Mouse (Mus musculus) lung, embryonic 16.5 days (tissue): ENCODE data around the gene Ccdc191. TPM values are rescaled to one million over a fixed set of nuclear protein-coding genes. Genes with fewer than 3 reads are reported as not detected.

ENCODE experiments used
- ATAC-seq: fragments of 200-750 bp; cut with Nextera tagmentation; 2 replicates; pipeline ENCODE4 v1.8.0; 2017; ENCODE audit warnings: low read depth, mild to moderate bottlenecking, moderate library complexity
- H3K27ac ChIP-seq: fragments of 300-500 bp; sonication (generic); 2 replicates; pipeline ENCODE4 v1.5.1; 2014; ENCODE audit warnings: mild to moderate bottlenecking, control low read depth, low read length
- H3K27me3 ChIP-seq: fragments of 300-500 bp; sonication (generic); 2 replicates; pipeline ENCODE4 v1.6.1; 2014; ENCODE audit warnings: low read depth, low read length, mixed read lengths; ENCODE audit not compliant: control insufficient read depth, insufficient read depth
- H3K36me3 ChIP-seq: fragments of 300-500 bp; sonication (generic); 2 replicates; pipeline ENCODE4 v1.6.1; 2014; ENCODE audit warnings: low read length; ENCODE audit not compliant: control insufficient read depth, insufficient read depth
- H3K4me1 ChIP-seq: fragments of 300-500 bp; sonication (generic); replicated peaks from 2 replicates; pipeline ENCODE4 v1.6.1; 2014; ENCODE audit warnings: low read length, mixed read lengths; ENCODE audit not compliant: control insufficient read depth, insufficient read depth
- H3K4me2 ChIP-seq: fragments of 300-500 bp; sonication (generic); 2 replicates; pipeline ENCODE4 v1.6.1; 2014; ENCODE audit warnings: low read depth, low read length, control low read depth
- H3K4me3 ChIP-seq: fragments of 300-500 bp; sonication (generic); 2 replicates; pipeline ENCODE4 v1.5.1; 2014; ENCODE audit warnings: mild to moderate bottlenecking, low read length, control low read depth
- H3K9ac ChIP-seq: fragments of 300-500 bp; sonication (generic); 2 replicates; pipeline ENCODE4 v1.6.1; 2014; ENCODE audit warnings: low read length, control low read depth
- H3K9me3 ChIP-seq: fragments of 300-500 bp; sonication (generic); 2 replicates; pipeline ENCODE4 v1.6.1; 2016; ENCODE audit warnings: low read length; ENCODE audit not compliant: control insufficient read depth
- WGBS: fragments of 180-500 bp; shearing (Covaris S2); extraction: QIAGEN DNeasy Blood & Tissue Kit; methylation state at CpG from one replicate; pipeline ENCODE4 v1.1.7; 2014; 5-methylcytosine and 5-hydroxymethylcytosine counted together
- polyA plus RNA-seq: library from polyadenylated mRNA; unstranded; fragments of >200 nt; fragmentation: Nextera tagmentation; extraction: Ambion mirVana; gene quantifications from 2 replicates; pipeline ENCODE4 v1.2.1, GENCODE M21; 2015

Ccdc191 gene
- polyA plus RNA-seq, 1 experiment from 2014 or later: 14.8 TPM

DNA sequence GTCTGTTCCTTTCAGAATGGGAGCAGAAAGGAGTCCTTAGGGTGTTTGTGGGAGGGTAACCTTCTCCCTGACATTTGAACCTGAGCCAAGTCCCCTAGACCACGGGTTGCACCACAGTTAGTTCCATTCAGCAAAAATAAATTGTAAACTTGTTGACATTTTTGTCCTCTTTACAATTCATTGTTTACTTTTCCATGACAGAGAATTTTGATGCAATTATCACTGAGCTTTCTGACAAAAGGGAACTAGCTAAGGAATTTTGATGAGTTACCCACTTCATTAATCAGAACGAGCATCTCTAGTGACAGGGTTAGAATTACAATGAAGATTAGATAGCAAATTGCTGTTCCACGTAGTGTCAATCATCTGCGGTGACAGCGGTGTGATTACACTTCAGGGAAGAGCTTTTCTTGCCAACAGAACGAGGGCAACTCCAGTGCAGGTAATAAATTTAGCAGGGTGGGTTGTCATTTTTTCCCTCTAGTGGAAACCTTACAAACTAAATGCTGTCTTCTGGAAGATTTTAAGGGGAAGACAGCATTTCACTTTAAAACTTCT is 35.5 kb downstream of the Ccdc191 start:
- Histone ChIP-seq H3K4me3 (no peak overlapping the region), H3K9ac (no peak overlapping the region), H3K4me2 (no peak overlapping the region), H3K27ac (no peak overlapping the region), H3K27me3 (no peaks in the 10 kb centered on the region), H3K4me1 (no peaks in the 10 kb centered on the region), H3K9me3 (no peaks in the 10 kb centered on the region), H3K36me3 (no peaks in the 10 kb centered on the region)
- 29% methylated on average over 6 of the region's 6 CpGs for WGBS
- no peak for ATAC-seq

- no peaks in the 10 kb centered on the region for H3K9me3 ChIP-seq
- no peak overlapping the region for H3K9ac ChIP-seq
- H3K27me3 ChIP-seq: no peaks in the 10 kb centered on the region
- no peaks in the 10 kb centered on the region for H3K36me3 ChIP-seq
- H3K4me3 ChIP-seq: no peak overlapping the region
- H3K27ac ChIP-seq: no peak overlapping the region
- no peak for ATAC-seq
- H3K4me2 ChIP-seq: no peak overlapping the region
- WGBS: 92% methylated on average over 1 of the region's 1 CpGs
- H3K4me1 ChIP-seq: no peaks in the 10 kb centered on the region
These were observed 36.2 kb downstream of the Ccdc191 start for GRCm38 (mm10) chr16:43925846-43926245.

- Histone ChIP-seq H3K9ac (no peak within 1 kb of the TSS), H3K27me3 (no peaks in the 10 kb centered on the region), H3K27ac (no peak within 1 kb of the TSS), H3K4me2 (no peak within 1 kb of the TSS), H3K4me1 (no peaks in the 10 kb centered on the region), H3K9me3 (no peaks in the 10 kb centered on the region), H3K36me3 (no peaks in the 10 kb centered on the region), H3K4me3 (no peak within 1 kb of the TSS)
- ATAC-seq: no peak
- 79% methylated on average over 6 of the region's 6 CpGs for WGBS
These were observed 36.8 kb downstream of the Ccdc191 start, which contains the start of gene Qtrt2 for GRCm38 (mm10) chr16:43926341-43926859. Gene Qtrt2, minus strand, starts transcription at chr16:43926809.

DNA sequence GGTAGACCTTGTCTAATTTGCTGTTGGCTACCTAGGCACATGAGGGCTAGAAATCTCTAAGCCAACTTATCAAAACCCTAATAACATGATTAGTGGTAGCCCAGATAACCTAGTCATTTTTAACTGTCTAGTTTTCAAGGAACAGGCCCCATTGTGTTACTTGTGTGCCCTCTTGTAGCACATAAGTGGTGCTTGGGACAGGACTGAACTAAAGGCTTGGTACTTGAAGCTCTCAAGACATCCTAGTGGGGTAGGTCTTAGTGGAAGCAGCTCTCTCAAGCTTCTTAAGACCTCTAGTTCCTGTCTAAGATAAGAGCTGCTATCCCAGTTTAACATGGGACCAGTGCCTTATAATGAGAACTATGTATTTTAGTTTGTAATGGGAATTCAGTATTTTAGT is 41.0 kb downstream of the Ccdc191 start:
- Histone ChIP-seq H3K4me3 (no peak overlapping the region), H3K27me3 (no peaks in the 10 kb centered on the region), H3K9me3 (no peaks in the 10 kb centered on the region), H3K4me2 (no peak overlapping the region), H3K36me3 (no peaks in the 10 kb centered on the region), H3K27ac (no peak overlapping the region), H3K9ac (no peak overlapping the region), H3K4me1 (peaks cover 6% of the 10 kb centered on the region; the same call in 1 of the 2 replicates)
- ATAC-seq: peak; percentile 68

DNA sequence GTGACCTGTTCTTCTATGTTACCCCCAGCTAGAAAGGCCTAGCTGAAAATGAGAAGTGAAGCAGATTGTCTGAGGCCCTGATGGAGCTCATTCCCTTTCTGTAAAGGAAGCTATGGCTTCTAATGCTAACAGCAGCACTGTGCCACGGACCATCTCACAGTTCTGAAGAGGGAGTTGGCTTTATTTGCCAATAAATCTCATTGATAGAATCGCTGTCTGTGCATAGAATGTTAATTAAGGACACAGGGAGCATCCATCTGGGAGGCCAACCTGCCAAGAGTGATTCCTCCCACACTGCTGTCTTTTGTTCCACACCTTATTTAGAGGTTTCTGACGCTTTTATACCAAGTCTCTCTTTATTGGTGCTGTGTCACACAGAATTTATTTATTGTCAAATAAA is 41.9 kb downstream of the Ccdc191 start:
- no peak overlapping the region for H3K4me2 ChIP-seq
- no peak for ATAC-seq
- H3K9ac ChIP-seq: no peak overlapping the region
- WGBS: 74% methylated on average over 3 of the region's 3 CpGs
- no peaks in the 10 kb centered on the region for H3K9me3 ChIP-seq
- H3K36me3 ChIP-seq: no peaks in the 10 kb centered on the region
- no peak overlapping the region for H3K27ac ChIP-seq
- no peaks in the 10 kb centered on the region for H3K27me3 ChIP-seq
- H3K4me1 ChIP-seq: peaks cover 6% of the 10 kb centered on the region; the same call in 1 of the 2 replicates
- no peak overlapping the region for H3K4me3 ChIP-seq

DNA sequence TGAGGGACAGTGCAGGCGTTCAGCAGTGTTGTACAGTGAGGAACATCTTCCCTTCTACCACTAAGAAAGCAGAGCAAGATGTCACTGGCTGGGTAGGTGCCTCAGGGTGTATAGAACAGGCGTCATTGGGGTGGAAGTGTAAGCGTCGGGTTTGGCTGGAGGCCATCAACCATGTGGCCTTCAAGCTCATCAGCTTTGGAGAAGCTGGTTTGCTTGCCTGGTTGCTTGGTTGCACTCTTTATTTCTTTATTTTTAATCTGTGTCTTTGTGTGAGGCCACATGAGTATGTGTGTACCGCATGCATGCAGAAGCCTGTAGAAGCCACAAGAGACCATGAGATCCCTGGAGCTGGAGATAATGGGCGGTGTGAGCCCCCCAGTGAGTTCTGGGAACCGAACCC is 42.7 kb downstream of the Ccdc191 start:
- Histone ChIP-seq H3K9me3 (no peaks in the 10 kb centered on the region), H3K27me3 (no peaks in the 10 kb centered on the region), H3K4me3 (no peak overlapping the region), H3K4me2 (no peak overlapping the region), H3K27ac (no peak overlapping the region), H3K4me1 (peaks cover 6% of the 10 kb centered on the region; the same call in 1 of the 2 replicates), H3K36me3 (no peaks in the 10 kb centered on the region), H3K9ac (no peak overlapping the region)
- ATAC-seq: no peak
- WGBS: 75% methylated on average over 7 of the region's 7 CpGs

DNA sequence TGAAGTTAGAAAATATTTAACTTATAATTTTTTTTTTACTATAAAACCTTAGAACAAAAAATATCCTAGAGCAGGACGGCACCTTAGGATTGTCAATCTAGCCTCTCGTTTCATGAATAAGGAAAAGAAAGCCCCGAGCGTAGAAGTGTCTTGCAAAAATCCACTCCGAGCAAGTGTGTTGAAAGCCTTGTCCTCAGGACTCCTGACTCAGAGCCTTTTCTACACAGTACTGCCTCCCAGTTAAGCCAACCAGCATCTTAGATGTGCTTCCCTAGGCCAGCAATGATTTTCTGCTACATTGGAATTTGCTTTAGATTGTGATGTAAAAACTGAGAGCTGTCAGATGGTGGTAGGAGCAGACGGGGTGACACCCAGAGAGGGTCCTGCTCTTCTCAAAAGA is 43.4 kb downstream of the Ccdc191 start:
- no peak overlapping the region for H3K27ac ChIP-seq
- WGBS: 74% methylated on average over 6 of the region's 6 CpGs
- peaks cover 6% of the 10 kb centered on the region; the same call in 1 of the 2 replicates for H3K4me1 ChIP-seq
- no peak overlapping the region for H3K9ac ChIP-seq
- H3K4me2 ChIP-seq: no peak overlapping the region
- no peaks in the 10 kb centered on the region for H3K9me3 ChIP-seq
- no peaks in the 10 kb centered on the region for H3K27me3 ChIP-seq
- H3K36me3 ChIP-seq: no peaks in the 10 kb centered on the region
- H3K4me3 ChIP-seq: no peak overlapping the region
- no peak for ATAC-seq

- Histone ChIP-seq H3K4me2 (no peak overlapping the region), H3K4me3 (no peak overlapping the region), H3K9me3 (no peaks in the 10 kb centered on the region), H3K27me3 (no peaks in the 10 kb centered on the region), H3K36me3 (no peaks in the 10 kb centered on the region), H3K4me1 (peaks cover 6% of the 10 kb centered on the region; the same call in 1 of the 2 replicates), H3K9ac (no peak overlapping the region), H3K27ac (no peak overlapping the region)
- WGBS: 82% methylated on average over 8 of the region's 8 CpGs
- ATAC-seq: no peak
These were observed 45.3 kb downstream of the Ccdc191 start for GRCm38 (mm10) chr16:43934856-43935255.

DNA sequence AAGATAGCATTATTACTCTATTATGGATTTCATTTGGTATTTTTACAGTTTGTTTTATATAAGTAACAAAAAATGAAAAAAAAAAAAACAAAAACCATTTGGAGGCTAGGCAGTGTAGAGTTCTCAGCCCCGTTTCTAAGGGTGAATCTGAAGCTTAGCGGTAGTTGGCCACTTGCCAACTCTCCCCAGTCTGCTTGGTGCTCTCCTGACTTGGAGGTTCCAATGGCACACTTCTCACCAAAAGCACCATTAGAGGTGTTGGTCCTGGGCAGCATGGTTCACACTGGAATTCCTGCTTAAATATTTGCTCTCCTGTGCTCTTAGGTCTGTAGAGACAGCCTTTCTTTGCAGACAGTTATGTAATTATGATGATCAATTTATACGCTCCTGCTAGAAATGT is 45.8 kb downstream of the Ccdc191 start:
- peaks cover 6% of the 10 kb centered on the region; the same call in 1 of the 2 replicates for H3K4me1 ChIP-seq
- no peaks in the 10 kb centered on the region for H3K36me3 ChIP-seq
- no peaks in the 10 kb centered on the region for H3K27me3 ChIP-seq
- H3K9me3 ChIP-seq: no peaks in the 10 kb centered on the region
- ATAC-seq: peak; percentile 61
- WGBS: 35% methylated on average over 3 of the region's 3 CpGs
- H3K4me2 ChIP-seq: peak overlapping the region; percentile 11; the same call in 1 of the 2 replicates
- H3K27ac ChIP-seq: no peak overlapping the region
- H3K9ac ChIP-seq: no peak overlapping the region
- H3K4me3 ChIP-seq: no peak overlapping the region
